Mouse (Mus musculus) forebrain, embryonic 16.5 days (tissue): ENCODE data around the gene Ophn1. TPM values are rescaled to one million over a fixed set of nuclear protein-coding genes. Genes with fewer than 3 reads are reported as not detected.

Source experiments
- ATAC-seq: fragments of 200-750 bp; cut with Nextera tagmentation; 2 replicates; pipeline ENCODE4 v1.8.0; 2017; ENCODE audit warnings: mild to moderate bottlenecking, moderate library complexity
- H3K27ac ChIP-seq: fragments of 300-500 bp; sonication (generic); 2 replicates; pipeline ENCODE4 v1.5.1; 2014; ENCODE audit warnings: low read length, control low read depth
- H3K27me3 ChIP-seq: fragments of 300-500 bp; sonication (generic); replicated peaks from 2 replicates; pipeline ENCODE4 v1.6.1; 2014; ENCODE audit warnings: low read length; ENCODE audit not compliant: control insufficient read depth, insufficient read depth
- H3K36me3 ChIP-seq: fragments of 300-500 bp; sonication (generic); 2 replicates; pipeline ENCODE4 v1.6.1; 2014; ENCODE audit not compliant: control insufficient read depth, insufficient read depth
- H3K4me1 ChIP-seq: fragments of 300-500 bp; sonication (generic); replicated peaks from 2 replicates; pipeline ENCODE4 v1.6.1; 2014; ENCODE audit warnings: low read length; ENCODE audit not compliant: control insufficient read depth, insufficient read depth
- H3K4me2 ChIP-seq: fragments of 300-500 bp; sonication (generic); 2 replicates; pipeline ENCODE4 v1.6.1; 2014; ENCODE audit warnings: mild to moderate bottlenecking, low read length, control low read depth
- H3K4me3 ChIP-seq: fragments of 300-500 bp; sonication (generic); replicated peaks from 2 replicates; pipeline ENCODE4 v1.5.1; 2014; ENCODE audit warnings: mild to moderate bottlenecking, low read length, control low read depth
- H3K9ac ChIP-seq: fragments of 300-500 bp; sonication (generic); replicated peaks from 2 replicates; pipeline ENCODE4 v1.6.1; 2014; ENCODE audit warnings: low read depth, low read length, control low read depth
- H3K9me3 ChIP-seq: fragments of 300-500 bp; sonication (generic); 2 replicates; pipeline ENCODE4 v1.6.1; 2016; ENCODE audit warnings: low read length; ENCODE audit not compliant: control insufficient read depth
- WGBS: fragments of 180-500 bp; shearing (Covaris S2); extraction: QIAGEN DNeasy Blood & Tissue Kit; methylation state at CpG from one replicate; pipeline ENCODE4 v1.1.7; 2014; 5-methylcytosine and 5-hydroxymethylcytosine counted together
- polyA plus RNA-seq: library from polyadenylated mRNA; unstranded; fragments of >200 nt; fragmentation: Nextera tagmentation; extraction: Ambion mirVana; gene quantifications from 2 replicates; pipeline ENCODE4 v1.2.1, GENCODE M21; 2015

The Ophn1 gene
- 43.3 and 43.5 TPM in 2 replicates for polyA plus RNA-seq

GRCm38 (mm10) chrX:98890406-98891116 is at the start of gene Ophn1:
Ophn1 (minus strand) TSS chrX:98891025.
- peak within 1 kb of the TSS; percentile 92 for H3K27ac ChIP-seq
- 17% methylated on average over 48 of the region's 48 CpGs for whole genome bisulfite sequencing

GRCm38 (mm10) chrX:98937555-98938294 is 46.9 kb upstream of the Ophn1 start:
- Histone ChIP-seq H3K4me2 (peak overlapping the region; percentile 57), H3K4me3 (peak overlapping the region; percentile 59), H3K4me1 (peaks cover 11% of the 10 kb centered on the region; the same call in 1 of the 2 replicates), H3K36me3 (no peaks in the 10 kb centered on the region), H3K9me3 (no peaks in the 10 kb centered on the region), H3K27ac (peak overlapping the region; percentile 90), H3K9ac (peak overlapping the region; percentile 69), H3K27me3 (no peaks in the 10 kb centered on the region)
- peak; percentile 81 for ATAC-seq
- 18% methylated on average over 57 of the region's 57 CpGs for WGBS

More at GRCm38 (mm10) chrX:98890406-98891116, at the start of gene Ophn1:
- Histone ChIP-seq H3K27me3 (no peaks in the 10 kb centered on the region), H3K4me1 (peaks cover 2% of the 10 kb centered on the region; the same call in 1 of the 2 replicates), H3K36me3 (no peaks in the 10 kb centered on the region), H3K4me3 (peak within 1 kb of the TSS; percentile 59), H3K4me2 (peak within 1 kb of the TSS; percentile 58), H3K9ac (peak within 1 kb of the TSS; percentile 69), H3K9me3 (no peaks in the 10 kb centered on the region)
- peak; percentile 98 for ATAC-seq

DNA sequence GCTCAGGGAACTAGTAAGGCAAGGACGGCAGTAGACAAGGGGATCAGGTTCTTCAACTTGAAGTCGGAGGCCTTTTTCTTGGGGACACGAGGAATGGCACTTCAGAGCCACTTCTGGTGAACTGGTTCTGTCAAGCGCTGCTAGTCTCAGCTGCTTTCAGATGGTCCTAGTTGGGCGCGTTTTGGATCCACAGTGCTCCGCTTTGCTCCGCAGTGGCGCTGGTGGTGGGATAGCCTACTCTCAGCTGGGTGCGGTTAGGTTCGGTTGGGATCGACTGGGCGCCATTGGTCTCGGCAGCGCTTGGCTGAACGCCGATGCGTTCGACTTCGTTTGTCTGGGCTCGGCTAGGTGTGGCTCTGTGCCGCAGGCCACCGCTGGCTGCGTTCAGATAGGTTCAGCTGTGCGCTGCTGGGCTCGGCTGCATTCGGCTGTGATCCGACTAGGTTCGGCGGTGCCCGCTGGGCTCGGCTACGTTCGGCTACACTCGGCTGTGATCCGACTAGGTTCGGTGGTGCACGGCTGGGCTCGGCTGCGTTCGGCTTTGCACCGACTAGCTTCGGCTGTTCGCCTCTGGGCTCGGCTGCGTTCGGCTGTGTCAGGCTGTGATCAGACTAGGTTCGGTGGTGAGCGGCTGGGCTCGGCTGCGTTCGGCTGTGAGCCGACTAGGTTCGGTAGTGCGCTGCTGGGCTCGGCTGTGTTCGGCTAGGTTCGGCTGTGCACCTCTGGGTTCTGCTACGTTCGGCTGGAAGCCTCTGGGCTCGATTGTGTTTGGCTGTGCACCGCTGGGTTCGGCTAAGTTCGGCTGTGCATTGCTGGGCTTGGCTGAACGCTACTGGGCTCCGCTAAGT is 46.1 kb upstream of the Ophn1 start:
- ATAC-seq, result peak; percentile 97
- Histone ChIP-seq H3K4me1 (peaks cover 11% of the 10 kb centered on the region; the same call in 1 of the 2 replicates), H3K27ac (peak overlapping the region; percentile 90), H3K4me2 (peak overlapping the region; percentile 56), H3K27me3 (no peaks in the 10 kb centered on the region), H3K9ac (peak overlapping the region; percentile 69), H3K4me3 (peak overlapping the region; percentile 59), H3K9me3 (no peaks in the 10 kb centered on the region), H3K36me3 (no peaks in the 10 kb centered on the region)
- 25% methylated on average over 65 of the region's 66 CpGs for WGBS

DNA sequence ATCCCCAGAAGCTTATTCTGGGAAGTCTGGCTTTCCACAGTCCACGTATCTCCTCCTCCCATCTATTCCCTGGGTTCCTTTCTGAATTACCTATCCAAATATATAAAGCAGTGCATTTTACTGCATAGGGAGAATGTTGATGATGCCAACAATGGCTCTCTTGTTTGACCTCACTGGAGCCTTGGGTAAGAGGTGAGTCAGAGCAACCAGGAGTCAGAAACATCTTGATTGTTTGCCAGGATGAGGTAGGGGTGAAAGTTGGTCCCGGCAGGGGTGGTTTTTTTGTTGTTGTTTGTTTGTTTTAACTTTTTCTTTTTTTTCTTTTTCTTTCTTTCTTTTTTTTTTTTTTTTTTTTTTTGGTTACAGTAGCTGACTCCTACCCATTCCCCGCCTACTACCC is 45.3 kb upstream of the Ophn1 start, which contains the start of gene Yipf6:
Gene Yipf6 (plus strand): TSS at position 216 of the 400 bp plus-strand sequence.
- Histone ChIP-seq H3K4me2 (peak within 1 kb of the TSS; percentile 56), H3K27ac (peak within 1 kb of the TSS; percentile 90), H3K27me3 (no peaks in the 10 kb centered on the region), H3K9ac (peak within 1 kb of the TSS; percentile 69), H3K4me3 (peak within 1 kb of the TSS; percentile 59), H3K9me3 (no peaks in the 10 kb centered on the region), H3K36me3 (no peaks in the 10 kb centered on the region), H3K4me1 (peaks cover 11% of the 10 kb centered on the region; the same call in 1 of the 2 replicates)
- WGBS, result 69% methylated on average over 3 of the region's 3 CpGs
- no peak for ATAC-seq

- no peak overlapping the region for H3K27ac ChIP-seq
- ATAC-seq, result no peak
- no peaks in the 10 kb centered on the region for H3K36me3 ChIP-seq
- H3K9me3 ChIP-seq, result no peaks in the 10 kb centered on the region
- 24% methylated on average over 6 of the region's 6 CpGs for WGBS
- H3K4me2 ChIP-seq, result no peak overlapping the region
- no peaks in the 10 kb centered on the region for H3K4me1 ChIP-seq
- H3K9ac ChIP-seq, result no peak overlapping the region
- no peak overlapping the region for H3K4me3 ChIP-seq
- no peaks in the 10 kb centered on the region for H3K27me3 ChIP-seq
Measured at GRCm38 (mm10) chrX:98919423-98919822, 28.6 kb upstream of the Ophn1 start.

DNA sequence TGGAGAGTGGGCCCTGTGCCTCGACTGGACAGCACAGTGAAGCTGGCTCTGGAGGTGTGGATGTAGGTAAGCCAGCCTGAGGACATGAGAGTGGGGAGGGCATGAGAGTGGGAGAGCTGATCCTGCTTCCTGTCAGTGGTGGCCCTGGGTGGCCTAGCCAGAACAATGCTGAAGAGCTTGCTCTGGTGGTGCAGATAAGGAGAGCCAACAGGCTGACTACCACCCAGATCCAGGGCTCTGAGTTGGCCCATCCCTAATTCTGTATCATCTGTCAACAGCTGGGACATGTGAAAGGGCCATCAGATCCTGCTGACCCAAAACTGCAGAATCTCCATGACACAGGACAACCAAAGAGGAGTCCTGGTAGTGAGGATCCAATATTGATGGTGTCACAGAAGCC is 18.1 kb upstream of the Ophn1 start:
- ATAC-seq, result no peak
- Histone ChIP-seq H3K4me2 (no peak overlapping the region), H3K27me3 (0 out of 2 replicates have a peak, but pooled peaks cover 3% of the 10 kb centered on the region), H3K4me3 (no peak overlapping the region), H3K36me3 (no peaks in the 10 kb centered on the region), H3K9me3 (no peaks in the 10 kb centered on the region), H3K4me1 (no peaks in the 10 kb centered on the region), H3K9ac (no peak overlapping the region), H3K27ac (no peak overlapping the region)
- whole genome bisulfite sequencing, result 73% methylated on average over 1 of the region's 1 CpGs

DNA sequence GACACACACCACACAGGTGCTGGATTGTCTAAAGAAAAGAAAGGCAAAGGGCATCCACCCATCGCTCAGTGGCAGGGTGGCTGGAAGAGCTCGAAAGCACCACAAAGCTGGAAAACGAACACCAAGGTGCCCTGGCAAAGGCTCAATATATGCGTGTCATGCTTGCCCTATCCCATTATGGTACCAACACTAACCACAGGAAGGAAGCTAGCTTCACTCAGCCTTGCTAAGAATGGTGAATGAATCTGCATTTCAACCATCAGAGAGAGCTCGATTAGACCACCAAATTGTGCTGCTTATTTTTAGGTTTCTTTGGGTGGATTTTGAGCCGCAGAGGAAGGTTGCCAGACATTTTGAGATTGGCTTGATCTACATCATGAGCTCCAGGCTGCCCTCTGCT is 13.4 kb upstream of the Ophn1 start:
- Histone ChIP-seq H3K27me3 (0 out of 2 replicates have a peak, but pooled peaks cover 3% of the 10 kb centered on the region), H3K4me1 (no peaks in the 10 kb centered on the region), H3K4me2 (no peak overlapping the region), H3K27ac (no peak overlapping the region), H3K9me3 (no peaks in the 10 kb centered on the region), H3K4me3 (no peak overlapping the region), H3K9ac (no peak overlapping the region), H3K36me3 (no peaks in the 10 kb centered on the region)
- ATAC-seq, result no peak
- WGBS, result 85% methylated on average over 6 of the region's 6 CpGs

- Histone ChIP-seq H3K4me2 (no peak overlapping the region), H3K4me3 (no peak overlapping the region), H3K27me3 (no peaks in the 10 kb centered on the region), H3K9ac (no peak overlapping the region), H3K4me1 (no peaks in the 10 kb centered on the region), H3K9me3 (no peaks in the 10 kb centered on the region), H3K36me3 (no peaks in the 10 kb centered on the region), H3K27ac (no peak overlapping the region)
- no peak for ATAC-seq
- WGBS, result 75% methylated on average over 3 of the region's 3 CpGs
Measured at GRCm38 (mm10) chrX:98898307-98898706, 7.5 kb upstream of the Ophn1 start.
